Comparison of ENCODE assay signal across 8 mouse cellular contexts in the genomic region with DNA sequence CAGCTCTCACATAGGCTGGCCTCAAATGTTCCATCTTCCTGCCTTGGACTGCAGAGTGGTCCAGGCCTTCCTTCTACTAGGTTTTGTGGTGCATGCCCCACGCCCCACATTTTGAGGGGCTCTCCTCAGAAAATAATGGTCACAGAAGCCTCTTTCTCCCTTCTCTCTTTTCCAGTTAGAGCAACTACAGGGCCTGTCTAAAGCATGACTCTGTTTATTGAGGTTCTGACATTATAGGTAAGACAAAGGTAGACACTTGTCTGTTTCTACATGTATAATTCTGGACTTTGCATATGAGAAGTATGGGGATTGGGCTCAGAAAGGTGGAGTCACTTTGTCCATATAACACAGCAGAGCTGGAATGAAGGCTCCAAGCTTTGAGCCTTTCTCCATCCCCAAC. TPM values are rescaled to one million over a fixed set of nuclear protein-coding genes. Genes with fewer than 3 reads are reported as not detected.
DNase-seq lines count a peak whose midpoint lies in the region; ATAC-seq and TF ChIP-seq lines count a peak whose summit lies in the region.

A gene (minus strand): TSS at position 101 of the 400 bp plus-strand sequence.

- peak within 1 kb of the TSS; percentile 70 for H3K27ac ChIP-seq in kidney, postnatal 0 days
- peak within 1 kb of the TSS; percentile 97 for H3K27ac ChIP-seq in embryonic facial prominence, embryonic 10.5 days (replicated peaks)
- peak within 1 kb of the TSS; percentile 82 for H3K27ac ChIP-seq in hindbrain, embryonic 16.5 days (ENCODE audit: low read depth, low read length)
- peak within 1 kb of the TSS; percentile 84 for H3K27ac ChIP-seq in midbrain, embryonic 16.5 days (ENCODE audit: low read length)

- 100% methylated on average over 1 of the region's 1 CpGs for WGBS in kidney, postnatal 0 days
- WGBS in embryonic facial prominence, embryonic 10.5 days = 89% methylated on average over 1 of the region's 1 CpGs
- WGBS in hindbrain, embryonic 16.5 days = 92% methylated on average over 1 of the region's 1 CpGs
- WGBS in midbrain, embryonic 16.5 days = 100% methylated on average over 1 of the region's 1 CpGs

- no peak for ATAC-seq in kidney, postnatal 0 days (replicated peaks; ENCODE audit: low FRiP score, low read depth)
- ATAC-seq in hindbrain, embryonic 16.5 days = no peak
- ATAC-seq in midbrain, embryonic 16.5 days = no peak

- intact Hi-C loops in left cerebral cortex, postnatal 14 days (cut with DNase I) = no loop called here

- no peaks in the 10 kb centered on the region for H3K36me3 ChIP-seq in kidney, postnatal 0 days (ENCODE audit: insufficient read depth, low read length)
- no peaks in the 10 kb centered on the region for H3K36me3 ChIP-seq in embryonic facial prominence, embryonic 10.5 days (replicated peaks)
- no peaks in the 10 kb centered on the region for H3K36me3 ChIP-seq in hindbrain, embryonic 16.5 days (ENCODE audit: control insufficient read depth, insufficient read depth, low read length)
- H3K36me3 ChIP-seq in midbrain, embryonic 16.5 days (ENCODE audit: control insufficient read depth, insufficient read depth, low read length) = no peaks in the 10 kb centered on the region

- no peaks in the 10 kb centered on the region for H3K9me3 ChIP-seq in kidney, postnatal 0 days (replicated peaks; ENCODE audit: low read length)
- H3K9me3 ChIP-seq in embryonic facial prominence, embryonic 10.5 days = no peaks in the 10 kb centered on the region
- no peaks in the 10 kb centered on the region for H3K9me3 ChIP-seq in hindbrain, embryonic 16.5 days (ENCODE audit: control insufficient read depth, low read length)
- H3K9me3 ChIP-seq in midbrain, embryonic 16.5 days (replicated peaks; ENCODE audit: control insufficient read depth, low read length, poor library complexity, severe bottlenecking) = no peaks in the 10 kb centered on the region

- H3K27me3 ChIP-seq in kidney, postnatal 0 days (ENCODE audit: insufficient read depth, low read length) = no peaks in the 10 kb centered on the region
- H3K27me3 ChIP-seq in embryonic facial prominence, embryonic 10.5 days (replicated peaks; ENCODE audit: low read depth, poor library complexity, severe bottlenecking) = no peaks in the 10 kb centered on the region
- no peaks in the 10 kb centered on the region for H3K27me3 ChIP-seq in hindbrain, embryonic 16.5 days (replicated peaks; ENCODE audit: control insufficient read depth, insufficient read depth, low read length)
- no peaks in the 10 kb centered on the region for H3K27me3 ChIP-seq in midbrain, embryonic 16.5 days (ENCODE audit: control insufficient read depth, insufficient read depth, low read depth, low read length)

- TF ChIP-seq CTCF in kidney, postnatal 0 days (IDR thresholded peaks at IDR 0.05; ENCODE audit: low read depth) = no peak

- peaks cover 24% of the 10 kb centered on the region for H3K4me1 ChIP-seq in kidney, postnatal 0 days (replicated peaks; ENCODE audit: insufficient read depth, low read length)
- peaks cover 33% of the 10 kb centered on the region for H3K4me1 ChIP-seq in embryonic facial prominence, embryonic 10.5 days
- peaks cover 25% of the 10 kb centered on the region for H3K4me1 ChIP-seq in hindbrain, embryonic 16.5 days (ENCODE audit: control insufficient read depth, insufficient read depth, low read depth, low read length)
- H3K4me1 ChIP-seq in midbrain, embryonic 16.5 days (ENCODE audit: control insufficient read depth, insufficient read depth, low read length) = peaks cover 27% of the 10 kb centered on the region

- peak within 1 kb of the TSS; percentile 71 for H3K4me2 ChIP-seq in kidney, postnatal 0 days (ENCODE audit: low read length)
- peak within 1 kb of the TSS; percentile 87 for H3K4me2 ChIP-seq in hindbrain, embryonic 16.5 days (ENCODE audit: low read length)
- peak within 1 kb of the TSS; percentile 91 for H3K4me2 ChIP-seq in midbrain, embryonic 16.5 days (ENCODE audit: low read length)

- peak within 1 kb of the TSS; percentile 49; the same call in 1 of the 2 replicates for H3K9ac ChIP-seq in kidney, postnatal 0 days (ENCODE audit: low read depth, low read length)
- peak within 1 kb of the TSS; percentile 75 for H3K9ac ChIP-seq in hindbrain, embryonic 16.5 days (ENCODE audit: low read depth, low read length)
- H3K9ac ChIP-seq in midbrain, embryonic 16.5 days (ENCODE audit: low read depth, low read length) = peak within 1 kb of the TSS; percentile 74

- no peak for DNase-seq in kidney, postnatal 0 days (ENCODE audit: low spot score)
- no peak for DNase-seq in kidney, postnatal 14 days
- no peak for DNase-seq in embryonic facial prominence, embryonic 10.5 days (ENCODE audit: low spot score)
- no peak for DNase-seq in left cerebral cortex, postnatal 14 days (ENCODE audit: low spot score in 2 of 2)
- DNase-seq in frontal cortex, postnatal 10 days (ENCODE audit: low spot score in 2 of 2) = no peak
- DNase-seq in thymus, postnatal 10 days (ENCODE audit: low spot score in 2 of 2) = no peak

- H3K4me3 ChIP-seq in kidney, postnatal 0 days (replicated peaks; ENCODE audit: low read depth, low read length) = peak within 1 kb of the TSS; percentile 41
- peak within 1 kb of the TSS; percentile 92 for H3K4me3 ChIP-seq in embryonic facial prominence, embryonic 10.5 days
- peak within 1 kb of the TSS; percentile 94 for H3K4me3 ChIP-seq in hindbrain, embryonic 16.5 days (ENCODE audit: low read length)
- H3K4me3 ChIP-seq in midbrain, embryonic 16.5 days (ENCODE audit: low read depth, low read length) = peak within 1 kb of the TSS; percentile 97

RNA-seq across cellular contexts. Expression of the gene that starts here (rescaled TPM):
- polyA plus RNA-seq in kidney, postnatal 0 days (2015; fragmentation: Nextera tagmentation; extraction: Ambion mirVana) = 1.8 TPM in 2 replicates
- 1.1 and 1.4 TPM in 2 replicates for polyA plus RNA-seq in embryonic facial prominence, embryonic 10.5 days (2016; fragmentation: Nextera tagmentation; extraction: Ambion mirVana)
- polyA plus RNA-seq in hindbrain, embryonic 16.5 days (2015; fragmentation: Nextera tagmentation; extraction: Ambion mirVana) = 1.6 and 1.7 TPM in 2 replicates
- 1.2 and 1.5 TPM in 2 replicates for polyA plus RNA-seq in midbrain, embryonic 16.5 days (2015; fragmentation: Nextera tagmentation; extraction: Ambion mirVana)
- total RNA-seq in left cerebral cortex, postnatal 14 days (2021) = 1 to 10 TPM; 3.9 to 4.0 TPM

Comparison
In these comparisons a context has a peak if more than half of its experiments do, and no peak if none do; other contexts are left out.
1. H3K4me3 ChIP-seq: peak in every context shown above with its lines; median percentile 97 in midbrain, embryonic 16.5 days; 94 in hindbrain, embryonic 16.5 days; 92 in embryonic facial prominence, embryonic 10.5 days; 41 in kidney, postnatal 0 days.